Mouse (Mus musculus) erythroblast, embryonic 14.5 days (primary cell): ENCODE results near the gene Spag6.

Experiments
- GATA1 ChIP-seq: IDR thresholded peaks from 2 replicates; pipeline ENCODE4 v1.6.1; 2012; ENCODE audit warnings: low read length, inconsistent platforms, mixed read lengths
- TAL1 ChIP-seq: IDR thresholded peaks from 3 replicates; pipeline ENCODE4 v1.6.1; 2012; ENCODE audit warnings: low read length, inconsistent platforms, mixed read lengths

DNA sequence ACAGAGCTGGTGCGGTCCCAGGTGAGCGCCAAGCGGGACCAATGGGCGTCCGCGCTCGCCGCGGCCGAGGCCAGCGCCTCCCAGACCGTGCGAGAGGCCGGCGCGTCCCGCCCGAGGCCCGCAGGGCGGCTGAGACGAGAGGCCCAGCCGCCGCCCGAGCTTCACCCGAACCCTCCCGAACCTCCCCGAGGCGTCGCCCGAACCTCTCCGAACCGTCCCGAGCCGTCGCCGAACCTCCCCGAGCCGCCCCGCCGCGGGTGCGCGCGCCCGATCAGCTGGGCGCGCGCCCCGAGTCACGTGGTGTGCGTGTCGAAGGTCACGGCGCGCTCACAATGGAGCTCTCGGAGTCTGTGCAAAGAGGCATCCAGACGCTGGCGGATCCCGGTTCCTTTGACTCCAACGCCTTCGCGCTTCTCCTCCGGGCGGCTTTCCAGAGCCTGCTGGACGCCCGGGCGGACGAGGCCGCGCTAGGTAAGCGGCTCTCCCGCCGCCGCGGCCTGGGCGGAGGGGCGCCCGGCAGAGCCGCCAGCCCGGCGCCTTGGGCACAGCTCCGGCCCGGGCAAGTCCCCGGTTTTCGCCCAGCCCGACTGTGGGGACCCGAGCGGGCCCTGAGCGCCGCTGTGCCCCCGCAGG, 21.6 kb upstream of the Spag6 start, which contains the start of gene Commd3:
- TF ChIP-seq GATA1 (no peak), TAL1 (no peak)
